Mouse (Mus musculus) MEL (cell line): Measurements from ENCODE around the gene Ric8b. TPM values are rescaled to one million over a fixed set of nuclear protein-coding genes. Genes with fewer than 3 reads are reported as not detected.

Experiments
- DNase-seq: peaks from one replicate; pipeline ENCODE4 v3.0.0; 2011; ENCODE audit warnings: low read depth, low spot score
- H3K27ac ChIP-seq: 2 replicates; pipeline ENCODE4 v1.5.1; 2012; ENCODE audit warnings: low read depth, mild to moderate bottlenecking, control low read depth, low read length, moderate library complexity; ENCODE audit not compliant: control insufficient read depth
- H3K27me3 ChIP-seq, 2 experiments: fragments of 150-350 bp in 1 of 2; sonication (generic) in 1 of 2; 2 replicates each; pipeline ENCODE4 v1.6.1; 2012; ENCODE audit warnings: low read length in 2 of 2, mild to moderate bottlenecking in 2 of 2, improper control_type of control experiment in 1 of 2, moderate library complexity in 1 of 2; ENCODE audit not compliant: insufficient read depth in 2 of 2, control insufficient read depth in 1 of 2
- H3K36me3 ChIP-seq, 2 experiments: 2 replicates each; pipeline ENCODE4 v1.6.1; 2012 to 2014; ENCODE audit warnings: low read length in 2 of 2, improper control_type of control experiment in 1 of 2, inconsistent platforms in 1 of 2, mild to moderate bottlenecking in 1 of 2; ENCODE audit not compliant: insufficient read depth in 2 of 2, control insufficient read depth in 1 of 2
- H3K4me1 ChIP-seq, 2 experiments: fragments of 150-350 bp in 1 of 2; sonication (generic) in 1 of 2; 2 replicates each; pipeline ENCODE4 v1.6.1; 2012; ENCODE audit warnings: low read length in 2 of 2, improper control_type of control experiment in 1 of 2, mild to moderate bottlenecking in 1 of 2; ENCODE audit not compliant: insufficient read depth in 2 of 2, control insufficient read depth in 1 of 2
- H3K4me3 ChIP-seq, 2 experiments: fragments of 150-350 bp in 1 of 2; sonication (generic) in 1 of 2; 2 replicates each; pipeline ENCODE4 v1.5.1; 2012; ENCODE audit warnings: low read depth in 2 of 2, low read length in 2 of 2, mild to moderate bottlenecking in 2 of 2, moderate library complexity in 2 of 2, control low read depth in 1 of 2, improper control_type of control experiment in 1 of 2; ENCODE audit not compliant: control insufficient read depth in 1 of 2, insufficient read depth in 1 of 2
- H3K79me2 ChIP-seq: 2 replicates; pipeline ENCODE4 v1.6.1; 2012; ENCODE audit warnings: mild to moderate bottlenecking, low read length, moderate library complexity; ENCODE audit not compliant: control insufficient read depth, poor library complexity, insufficient read depth
- H3K9ac ChIP-seq: 2 replicates; pipeline ENCODE4 v1.6.1; 2012; ENCODE audit warnings: low read depth, mild to moderate bottlenecking, control low read depth, low read length, moderate library complexity; ENCODE audit not compliant: control insufficient read depth, poor library complexity, severe bottlenecking
- H3K9me3 ChIP-seq: fragments of 150-350 bp; sonication (generic); replicated peaks from 2 replicates; pipeline ENCODE4 v1.6.1; 2012; ENCODE audit warnings: mild to moderate bottlenecking, low read length, improper control_type of control experiment, moderate library complexity; ENCODE audit not compliant: insufficient read depth
- CHD2 ChIP-seq: IDR thresholded peaks from 2 replicates; pipeline ENCODE4 v1.6.1; 2011; ENCODE audit warnings: low read length, improper control_type of control experiment
- EP300 ChIP-seq, 2 experiments: IDR thresholded peaks; 2 replicates each; pipeline ENCODE4 v1.6.1; 2011; ENCODE audit warnings: improper control_type of control experiment in 2 of 2, low read length in 2 of 2, low read depth in 1 of 2, mild to moderate bottlenecking in 1 of 2
- ETS1 ChIP-seq: IDR thresholded peaks from 2 replicates; pipeline ENCODE4 v1.6.1; 2012; ENCODE audit warnings: low read depth, mild to moderate bottlenecking, inconsistent platforms, low read length, improper control_type of control experiment, moderate library complexity
- GATA1 ChIP-seq: IDR thresholded peaks from 2 replicates; pipeline ENCODE4 v1.6.1; 2011; ENCODE audit warnings: low read depth, low read length, improper control_type of control experiment
- JUND ChIP-seq: IDR thresholded peaks from 2 replicates; pipeline ENCODE4 v1.6.1; 2011; ENCODE audit warnings: low read depth, mild to moderate bottlenecking, improper control_type of control experiment, low read length
- MAFK ChIP-seq: IDR thresholded peaks from 2 replicates; pipeline ENCODE4 v1.6.1; 2011; ENCODE audit warnings: low read depth, mild to moderate bottlenecking, low read length, improper control_type of control experiment, borderline replicate concordance
- MAZ ChIP-seq: IDR thresholded peaks from 2 replicates; pipeline ENCODE4 v1.6.1; 2012; ENCODE audit warnings: low read depth, mild to moderate bottlenecking, inconsistent platforms, low read length, improper control_type of control experiment
- MEF2A ChIP-seq: IDR thresholded peaks from 2 replicates; pipeline ENCODE4 v1.6.1; 2014; ENCODE audit warnings: low read depth, mild to moderate bottlenecking, inconsistent platforms, low read length, improper control_type of control experiment; ENCODE audit not compliant: poor library complexity, insufficient replicate concordance, severe bottlenecking; ENCODE audit errors: extremely low read depth
- MYB ChIP-seq: IDR thresholded peaks from 2 replicates; pipeline ENCODE4 v1.6.1; 2011; ENCODE audit warnings: mild to moderate bottlenecking, low read depth, low read length, improper control_type of control experiment
- MYC ChIP-seq: IDR thresholded peaks from 2 replicates; pipeline ENCODE4 v1.6.1; 2011; ENCODE audit warnings: low read depth, mild to moderate bottlenecking, low read length, improper control_type of control experiment, moderate library complexity
- RCOR1 ChIP-seq: IDR thresholded peaks from 2 replicates; pipeline ENCODE4 v1.6.1; 2012; ENCODE audit warnings: low read depth, mild to moderate bottlenecking, inconsistent platforms, low read length, improper control_type of control experiment
- SMC3 ChIP-seq: IDR thresholded peaks from 2 replicates; pipeline ENCODE4 v1.6.1; 2011; ENCODE audit warnings: low read depth, low read length, improper control_type of control experiment
- TAL1 ChIP-seq: IDR thresholded peaks from 2 replicates; pipeline ENCODE4 v1.6.1; 2012; ENCODE audit warnings: mild to moderate bottlenecking, inconsistent platforms, low read length, moderate library complexity, mixed read lengths
- TBP ChIP-seq: IDR thresholded peaks from 2 replicates; pipeline ENCODE4 v1.8.0; 2011; ENCODE audit warnings: low read depth, low read length, improper control_type of control experiment
- TCF12 ChIP-seq: IDR thresholded peaks from 2 replicates; pipeline ENCODE4 v1.6.1; 2014; ENCODE audit warnings: low read depth, mild to moderate bottlenecking, inconsistent platforms, low read length, improper control_type of control experiment, moderate library complexity
- UBTF ChIP-seq: IDR thresholded peaks from 2 replicates; pipeline ENCODE4 v1.6.1; 2012; ENCODE audit warnings: low read depth, mild to moderate bottlenecking, inconsistent platforms, low read length, improper control_type of control experiment, moderate library complexity, borderline replicate concordance; ENCODE audit not compliant: insufficient read depth
- USF1 ChIP-seq: IDR thresholded peaks from 2 replicates; pipeline ENCODE4 v1.6.1; 2014; ENCODE audit warnings: low read depth, mild to moderate bottlenecking, inconsistent platforms, low read length, improper control_type of control experiment, moderate library complexity
- USF2 ChIP-seq, 2 experiments: IDR thresholded peaks; 2 replicates each; pipeline ENCODE4 v1.6.1; 2011 to 2012; ENCODE audit warnings: improper control_type of control experiment in 2 of 2, low read length in 2 of 2, borderline replicate concordance in 1 of 2, inconsistent platforms in 1 of 2, low read depth in 1 of 2, mild to moderate bottlenecking in 1 of 2; ENCODE audit not compliant: insufficient read depth in 1 of 2
- polyA plus RNA-seq, 2 experiments: library from polyadenylated mRNA; stranded (reverse) in 1 of 2; unstranded in 1 of 2; fragments of >175 nt in 1 of 2; fragments of >200 nt in 1 of 2; gene quantifications; 2 replicates each; pipeline versions ENCODE4 v1.2.1 to v1.2.4; 2012; ENCODE audit warnings: low replicate concordance in 2 of 2, low read depth in 1 of 2; ENCODE audit not compliant: insufficient read length in 2 of 2, insufficient read depth in 1 of 2, missing spikeins in 1 of 2
- total RNA-seq: library from RNA; depleted of rRNA; stranded (reverse); fragments of 300-350 nt; gene quantifications from 2 replicates; pipeline ENCODE4 v1.2.3, GENCODE M21; 2012

Ric8b gene
- total and polyA plus RNA-seq, 3 experiments: 6.3 to 8.6 TPM; not detected in 1

DNA sequence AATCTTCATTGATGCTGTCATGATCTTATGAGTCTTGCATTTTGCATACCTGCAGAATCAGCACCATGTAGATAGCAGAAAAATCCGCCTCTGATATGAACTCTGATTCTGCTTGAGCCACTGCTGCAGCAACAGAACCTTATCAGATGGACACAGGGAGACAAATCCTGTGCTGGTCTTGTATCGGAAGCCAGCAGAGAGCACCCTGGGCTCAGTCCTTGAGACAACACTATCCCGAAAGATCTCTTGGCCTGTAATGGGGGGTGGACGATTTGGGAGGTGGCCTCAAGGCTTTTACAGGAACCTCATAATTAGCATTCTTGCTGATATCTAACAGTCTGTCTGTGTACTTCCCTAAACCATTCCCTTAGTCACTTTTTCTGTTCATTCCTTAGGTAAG lies 57.8 kb downstream of the Ric8b start:
- no peaks in the 10 kb centered on the region for H3K9me3 ChIP-seq
- H3K27me3 ChIP-seq: no peaks in the 10 kb centered on the region
- H3K27ac ChIP-seq: peak overlapping the region; percentile 1; the same call in 1 of the 2 replicates
- no peak for TF ChIP-seq UBTF
- TF ChIP-seq CHD2: no peak
- TF ChIP-seq TBP: no peak
- TF ChIP-seq ETS1: peak; percentile 40; the same call in 1 of the 2 replicates
- TF ChIP-seq GATA1: peak; percentile 81
- TF ChIP-seq MYC: 0 out of 2 replicates have a peak, but pooled peaks have one; percentile 16
- no peak for TF ChIP-seq MEF2A
- no peak for TF ChIP-seq JUND
- TF ChIP-seq USF1: no peak
- TF ChIP-seq TCF12: peak; percentile 80
- no peak for TF ChIP-seq USF2 (IDR thresholded peaks at IDR 0.05; ENCODE audit: borderline replicate concordance in 1 of 2, insufficient read depth in 1 of 2, low read depth in 1 of 2, low read length in 2 of 2)
- TF ChIP-seq RCOR1: peak; percentile 85
- TF ChIP-seq MYB: peak; percentile 26; the same call in 1 of the 2 replicates
- TF ChIP-seq EP300 (IDR thresholded peaks at IDR 0.05; ENCODE audit: low read depth in 1 of 2, low read length in 2 of 2): peak; percentile 57 to 68
- TF ChIP-seq TAL1: peak; percentile 41; the same call in 1 of the 2 replicates
- 0 out of 2 replicates have a peak, but pooled peaks have one; percentile 16 for TF ChIP-seq MAZ
- TF ChIP-seq SMC3: no peak
- no peak overlapping the region for H3K4me3 ChIP-seq
- peak; percentile 67 for DNase-seq
- peaks cover 8 to 20% of the 10 kb centered on the region in 2 experiments for H3K4me1 ChIP-seq
- no peak overlapping the region for H3K9ac ChIP-seq
- H3K79me2 ChIP-seq: no peaks in the 10 kb centered on the region
- peaks cover under 1 to 24% of the 10 kb centered on the region in 2 experiments; a peak in 3 of 4 replicates for H3K36me3 ChIP-seq

DNA sequence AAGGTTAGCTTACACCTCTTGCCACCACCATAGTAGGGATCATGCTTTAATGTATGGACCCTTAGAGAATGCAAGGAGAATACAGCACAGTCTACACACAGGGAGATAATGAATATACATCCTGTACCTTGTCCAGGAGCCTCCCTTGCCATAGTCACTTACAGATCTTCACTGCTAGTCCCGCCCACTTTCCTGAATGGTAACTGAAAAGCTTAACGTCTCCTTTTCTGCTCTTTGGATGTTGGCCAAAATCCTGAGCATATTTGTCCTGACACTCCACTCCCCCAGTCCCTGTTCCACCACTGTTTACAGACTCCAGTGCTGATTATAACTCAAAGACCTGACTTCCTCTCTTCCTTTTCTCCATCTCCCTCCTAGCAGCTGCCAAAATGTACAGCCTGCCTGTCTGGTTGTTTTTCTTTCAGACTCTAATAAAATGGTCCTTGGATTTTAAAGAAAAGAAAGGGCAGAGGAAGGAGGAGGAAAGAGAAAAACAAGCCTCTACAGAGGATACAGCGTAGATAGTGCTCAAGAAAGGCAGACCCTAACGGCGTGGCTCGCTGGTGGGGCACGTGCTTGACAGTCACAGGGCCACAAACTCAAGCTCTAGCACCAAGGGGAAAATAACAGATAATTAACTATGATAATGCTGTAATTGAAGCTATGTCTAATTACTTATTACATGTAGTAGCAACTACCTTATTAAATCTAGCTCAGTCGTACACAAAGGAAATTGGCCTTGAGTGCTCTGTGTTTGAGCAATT lies 59.4 kb downstream of the Ric8b start:
- H3K9me3 ChIP-seq: no peaks in the 10 kb centered on the region
- H3K9ac ChIP-seq: no peak overlapping the region
- TF ChIP-seq MAFK: no peak
- TF ChIP-seq MYB: peak; percentile 36; the same call in 1 of the 2 replicates
- H3K4me1 ChIP-seq: peaks cover 8 to 20% of the 10 kb centered on the region in 2 experiments
- H3K27ac ChIP-seq: peak overlapping the region; percentile 24; the same call in 1 of the 2 replicates
- no peaks in the 10 kb centered on the region for H3K27me3 ChIP-seq
- DNase-seq: peak; percentile 63
- peaks cover 3 to 24% of the 10 kb centered on the region in 2 experiments for H3K36me3 ChIP-seq
- H3K79me2 ChIP-seq: no peaks in the 10 kb centered on the region
- no peak overlapping the region for H3K4me3 ChIP-seq
